Mouse (Mus musculus): ENCODE measurements around the gene Tfeb. TPM values are rescaled to one million over a fixed set of nuclear protein-coding genes. Genes with fewer than 3 reads are reported as not detected.

Tfeb gene
- polyA plus RNA-seq, 1 experiment, result 7.6 TPM

DNA sequence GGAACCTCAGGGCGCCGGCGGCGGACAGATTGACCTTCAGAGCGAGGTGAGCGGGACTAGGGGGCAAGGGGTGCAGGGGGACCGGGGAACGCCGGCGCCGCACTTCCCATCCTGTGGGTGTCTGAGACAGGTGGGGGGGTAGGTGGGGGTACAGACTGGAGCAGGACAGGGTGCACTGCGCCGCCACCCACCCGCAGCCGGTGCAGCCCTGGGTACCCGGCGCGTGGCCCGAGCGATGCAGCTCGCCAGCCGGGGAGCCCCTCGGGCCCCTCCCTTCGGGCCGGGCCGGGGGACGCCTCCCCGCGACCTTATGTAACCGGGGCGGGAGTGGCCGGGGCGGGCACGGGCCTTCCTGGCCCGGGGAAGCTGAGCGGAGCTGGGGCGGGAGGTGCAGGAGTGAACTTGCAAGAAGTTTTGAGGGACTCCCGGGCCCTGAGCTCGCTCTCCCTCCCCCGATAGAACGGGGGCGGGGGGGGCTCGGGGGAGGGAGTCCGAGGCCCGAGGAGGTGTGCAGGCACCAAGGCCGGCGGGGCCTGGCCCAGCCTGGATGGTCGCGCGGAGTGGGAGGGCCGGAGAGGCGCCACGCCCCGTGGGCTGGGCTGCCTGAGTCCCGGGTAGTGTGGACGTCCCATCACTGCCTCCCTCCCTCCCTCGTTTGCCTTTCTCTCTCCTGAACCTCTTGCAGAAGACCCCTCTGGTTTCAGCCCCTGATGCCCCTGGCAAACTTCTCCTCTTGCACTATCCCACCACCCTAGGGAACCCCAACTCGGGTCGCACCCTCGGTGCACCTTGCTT is 638 bp downstream of the Tfeb start:
- no peak for TF ChIP-seq MAX (IDR thresholded peaks at IDR 0.05)
- no peak for TF ChIP-seq FOSL1 (IDR thresholded peaks at IDR 0.05; ENCODE audit: insufficient read depth, low read length, poor library complexity, severe bottlenecking)
- no peak for TF ChIP-seq MYOD1 (IDR thresholded peaks at IDR 0.05; ENCODE audit: control insufficient read depth, insufficient read length, low read depth)
- TF ChIP-seq CEBPB (IDR thresholded peaks at IDR 0.05; ENCODE audit: low read depth), result no peak
- TF ChIP-seq CTCF (IDR thresholded peaks at IDR 0.05; ENCODE audit: control insufficient read depth, insufficient read depth, insufficient read length), result no peak
- TF ChIP-seq USF1 (IDR thresholded peaks at IDR 0.05; ENCODE audit: low read depth), result no peak
- TF ChIP-seq MYOG (IDR thresholded peaks at IDR 0.05; ENCODE audit: control insufficient read depth, extremely low read depth, insufficient read length), result no peak
- H3K79me2 ChIP-seq (ENCODE audit: control insufficient read depth, insufficient read depth), result no peaks in the 10 kb centered on the region
- H3K4me3 ChIP-seq (ENCODE audit: insufficient read depth, poor library complexity, severe bottlenecking), result peak overlapping the region; percentile 46
- H3ac ChIP-seq (ENCODE audit: control insufficient read depth, insufficient read length, low read depth), result peak overlapping the region; percentile 67
- peaks cover 11% of the 10 kb centered on the region for H3K27me3 ChIP-seq (ENCODE audit: control insufficient read depth, insufficient read depth, insufficient read length)
- H3K36me3 ChIP-seq (ENCODE audit: control insufficient read depth, insufficient read depth), result no peaks in the 10 kb centered on the region
- no peaks in the 10 kb centered on the region for H3K79me3 ChIP-seq (ENCODE audit: low read depth)

DNA sequence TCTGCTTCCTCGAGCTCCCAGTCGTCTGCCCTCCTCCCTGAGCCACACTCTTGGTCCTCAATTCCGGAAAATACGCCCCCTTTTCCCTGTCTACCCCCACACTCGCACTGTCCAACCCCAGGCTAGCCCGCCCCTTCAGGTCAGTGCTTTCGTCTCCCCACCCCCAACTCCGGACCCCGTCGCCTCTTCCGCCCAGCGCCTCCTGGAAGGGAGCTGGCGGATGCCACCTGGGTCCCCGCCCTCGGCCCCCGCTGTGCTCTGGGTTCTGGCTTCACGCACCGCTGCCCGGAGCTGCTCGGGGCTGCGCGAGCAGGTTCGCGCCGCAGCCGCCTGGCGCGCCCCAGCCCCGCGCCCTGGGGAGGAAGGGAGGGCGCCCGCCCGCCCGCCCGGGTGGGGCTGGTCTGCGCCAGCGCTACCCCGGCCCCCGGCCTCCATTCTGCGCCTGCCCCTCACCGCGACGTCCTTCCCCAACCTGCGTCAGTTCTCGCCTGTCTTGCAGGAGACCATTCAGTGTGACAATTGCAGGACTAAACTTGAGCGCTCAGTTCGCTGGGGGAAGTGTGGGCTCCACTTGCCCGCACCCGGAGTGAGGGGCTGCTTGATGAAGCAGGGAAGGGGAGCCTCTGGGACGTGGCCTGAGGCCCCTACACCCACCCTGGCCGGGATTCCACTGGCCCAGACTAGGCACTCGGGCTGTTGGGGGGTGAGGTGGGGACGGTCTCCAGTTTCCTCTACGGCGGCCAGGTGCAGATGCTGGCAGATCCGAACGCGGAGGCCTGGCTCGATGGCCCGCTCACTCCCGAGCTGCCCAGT is 1.4 kb downstream of the Tfeb start:
- Histone ChIP-seq H3K36me3 (ENCODE audit: control insufficient read depth, insufficient read depth) (no peaks in the 10 kb centered on the region), H3K79me3 (ENCODE audit: low read depth) (no peaks in the 10 kb centered on the region), H3ac (ENCODE audit: control insufficient read depth, insufficient read length, low read depth) (peak overlapping the region; percentile 67), H3K4me3 (ENCODE audit: insufficient read depth, poor library complexity, severe bottlenecking) (peak overlapping the region; percentile 46), H3K27me3 (ENCODE audit: control insufficient read depth, insufficient read depth, insufficient read length) (peaks cover 3% of the 10 kb centered on the region), H3K79me2 (ENCODE audit: control insufficient read depth, insufficient read depth) (no peaks in the 10 kb centered on the region)
- TF ChIP-seq MYOG (IDR thresholded peaks at IDR 0.05; ENCODE audit: control insufficient read depth, extremely low read depth, insufficient read length) (no peak), MAX (IDR thresholded peaks at IDR 0.05) (no peak), CTCF (IDR thresholded peaks at IDR 0.05; ENCODE audit: control insufficient read depth, insufficient read depth, insufficient read length) (no peak), MYOD1 (IDR thresholded peaks at IDR 0.05; ENCODE audit: control insufficient read depth, insufficient read length, low read depth) (no peak), USF1 (IDR thresholded peaks at IDR 0.05; ENCODE audit: low read depth) (no peak), FOSL1 (IDR thresholded peaks at IDR 0.05; ENCODE audit: insufficient read depth, low read length, poor library complexity, severe bottlenecking) (no peak), CEBPB (IDR thresholded peaks at IDR 0.05; ENCODE audit: low read depth) (no peak)

GRCm38 (mm10) chr17:47738879-47739798 is 2.3 kb downstream of the Tfeb start:
- Histone ChIP-seq H3K36me3 (ENCODE audit: control insufficient read depth, insufficient read depth) (no peaks in the 10 kb centered on the region), H3K79me3 (ENCODE audit: low read depth) (no peaks in the 10 kb centered on the region), H3K27me3 (ENCODE audit: control insufficient read depth, insufficient read depth, insufficient read length) (no peaks in the 10 kb centered on the region), H3K79me2 (ENCODE audit: control insufficient read depth, insufficient read depth) (no peaks in the 10 kb centered on the region), H3ac (ENCODE audit: control insufficient read depth, insufficient read length, low read depth) (no peak overlapping the region), H3K4me3 (ENCODE audit: insufficient read depth, poor library complexity, severe bottlenecking) (no peak overlapping the region)
- no peak for TF ChIP-seq CTCF (IDR thresholded peaks at IDR 0.05; ENCODE audit: control insufficient read depth, insufficient read depth, insufficient read length)
- no peak for TF ChIP-seq MYOD1 (IDR thresholded peaks at IDR 0.05; ENCODE audit: control insufficient read depth, insufficient read length, low read depth)
- TF ChIP-seq MAX (IDR thresholded peaks at IDR 0.05), result no peak

- TF ChIP-seq MAX (IDR thresholded peaks at IDR 0.05) (no peak), CEBPB (IDR thresholded peaks at IDR 0.05; ENCODE audit: low read depth) (no peak)
- H3ac ChIP-seq (ENCODE audit: control insufficient read depth, insufficient read length, low read depth), result no peak overlapping the region
- no peaks in the 10 kb centered on the region for H3K27me3 ChIP-seq (ENCODE audit: control insufficient read depth, insufficient read depth, insufficient read length)
- no peaks in the 10 kb centered on the region for H3K36me3 ChIP-seq (ENCODE audit: control insufficient read depth, insufficient read depth)
- no peaks in the 10 kb centered on the region for H3K79me3 ChIP-seq (ENCODE audit: low read depth)
- H3K4me3 ChIP-seq (ENCODE audit: insufficient read depth, poor library complexity, severe bottlenecking), result no peak overlapping the region
- no peaks in the 10 kb centered on the region for H3K79me2 ChIP-seq (ENCODE audit: control insufficient read depth, insufficient read depth)
These were observed 3.4 kb downstream of the Tfeb start for GRCm38 (mm10) chr17:47740186-47740585.

DNA sequence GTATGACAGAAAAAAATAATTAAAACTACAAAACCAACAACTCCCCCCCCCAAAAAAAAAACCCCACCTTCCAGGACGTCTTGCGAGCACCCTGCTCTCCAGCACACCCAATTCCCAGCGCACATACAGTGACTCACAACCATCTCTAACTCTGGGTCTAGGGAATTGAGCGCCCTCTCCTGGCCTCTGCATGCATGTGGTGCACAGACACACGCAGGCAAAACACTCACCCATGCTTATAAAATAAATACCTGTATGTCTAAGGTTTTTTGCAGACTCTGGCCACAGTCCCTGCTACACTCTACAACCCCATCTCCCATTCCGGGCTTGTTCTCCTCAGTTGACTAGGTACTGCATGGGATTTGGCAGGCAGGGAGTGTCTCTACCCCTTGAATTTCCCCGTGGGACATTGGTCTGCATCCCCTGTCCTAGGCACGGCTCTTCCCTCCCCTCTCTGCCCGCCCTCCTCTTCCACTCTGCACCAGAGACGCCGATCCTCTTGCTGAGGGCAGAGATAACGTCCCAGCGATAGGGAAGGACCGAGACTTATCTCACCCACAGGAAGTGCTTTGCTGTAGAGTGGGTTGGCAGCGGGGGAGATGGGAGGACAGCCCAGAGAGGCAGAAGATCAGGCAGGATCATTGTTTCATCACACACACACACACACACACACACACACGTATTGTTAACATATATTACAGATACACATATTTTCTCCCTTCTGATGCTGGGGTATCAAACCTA is 6.3 kb downstream of the Tfeb start:
- no peaks in the 10 kb centered on the region for H3K79me2 ChIP-seq (ENCODE audit: control insufficient read depth, insufficient read depth)
- H3K79me3 ChIP-seq (ENCODE audit: low read depth), result no peaks in the 10 kb centered on the region
- no peaks in the 10 kb centered on the region for H3K36me3 ChIP-seq (ENCODE audit: control insufficient read depth, insufficient read depth)
- no peak overlapping the region for H3K4me3 ChIP-seq (ENCODE audit: insufficient read depth, poor library complexity, severe bottlenecking)
- no peak for TF ChIP-seq CEBPB (IDR thresholded peaks at IDR 0.05; ENCODE audit: low read depth)
- TF ChIP-seq MYOD1 (IDR thresholded peaks at IDR 0.05; ENCODE audit: control insufficient read depth, insufficient read length, low read depth), result no peak
- no peak for TF ChIP-seq CTCF (IDR thresholded peaks at IDR 0.05; ENCODE audit: control insufficient read depth, insufficient read depth, insufficient read length)
- TF ChIP-seq MYOG (IDR thresholded peaks at IDR 0.05; ENCODE audit: control insufficient read depth, extremely low read depth, insufficient read length), result no peak
- TF ChIP-seq MAX (IDR thresholded peaks at IDR 0.05), result no peak
- no peak for TF ChIP-seq FOSL1 (IDR thresholded peaks at IDR 0.05; ENCODE audit: insufficient read depth, low read length, poor library complexity, severe bottlenecking)
- TF ChIP-seq USF1 (IDR thresholded peaks at IDR 0.05; ENCODE audit: low read depth), result no peak
- no peak overlapping the region for H3ac ChIP-seq (ENCODE audit: control insufficient read depth, insufficient read length, low read depth)
- no peaks in the 10 kb centered on the region for H3K27me3 ChIP-seq (ENCODE audit: control insufficient read depth, insufficient read depth, insufficient read length)
